Mouse (Mus musculus) A20 (cell line): Measurements from ENCODE around the gene B3gnt8.
A peak's percentile ranks its signal among the peaks of the same experiment; 100 is the strongest.

Experiments
- DNase-seq: peaks from one replicate; pipeline ENCODE4 v3.0.0-alpha.2; 2011; ENCODE audit warnings: low read depth, low spot score

B3gnt8 gene

DNA sequence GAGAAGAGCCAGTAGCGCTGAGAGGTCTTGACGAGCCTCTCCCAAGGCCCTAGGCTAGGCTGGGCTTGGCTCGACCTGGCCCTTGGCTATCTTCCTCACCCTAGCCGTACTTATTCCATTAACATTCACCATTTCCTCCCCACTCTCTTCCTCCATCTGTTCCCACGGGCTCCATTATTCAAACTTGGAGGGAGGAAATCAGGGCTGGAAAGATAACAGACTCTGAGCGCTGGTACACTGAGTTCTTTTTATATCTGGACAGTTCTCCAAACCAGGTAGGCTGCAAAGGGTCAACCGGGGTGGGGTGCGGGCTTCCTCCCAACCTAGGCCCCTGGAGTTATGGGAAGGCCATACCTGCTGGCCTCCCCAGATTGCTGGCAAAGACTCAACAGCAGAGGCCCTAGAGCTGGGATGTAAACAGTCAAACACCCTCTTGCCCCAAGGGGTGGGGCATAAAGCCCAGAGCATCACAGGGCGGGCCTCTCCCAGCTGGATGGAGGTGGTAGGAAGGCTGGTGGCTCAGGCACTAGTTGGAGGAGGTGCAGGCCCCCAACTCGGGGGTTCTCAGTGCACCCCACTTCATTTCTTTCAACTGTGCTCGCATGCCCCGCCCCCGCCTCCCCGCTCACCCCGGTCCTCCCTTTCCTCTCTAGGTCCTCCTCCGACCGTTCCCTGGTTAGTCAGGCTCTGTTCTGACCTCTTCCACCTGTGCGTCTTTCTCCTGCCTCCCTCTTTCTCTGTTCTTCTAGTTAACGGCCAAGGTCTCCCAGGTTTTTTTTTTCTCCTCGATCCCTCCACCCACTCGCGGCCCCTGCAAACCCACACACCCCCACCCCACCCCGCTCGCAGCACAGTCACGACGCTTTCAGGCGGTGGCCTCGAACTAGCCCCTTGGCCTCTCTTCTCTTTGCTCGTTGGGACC is at the start of gene B3gnt8:
TSS of gene B3gnt8 (plus strand) at position 146 of the 922 bp plus-strand sequence.
- DNase-seq: no peak

DNA sequence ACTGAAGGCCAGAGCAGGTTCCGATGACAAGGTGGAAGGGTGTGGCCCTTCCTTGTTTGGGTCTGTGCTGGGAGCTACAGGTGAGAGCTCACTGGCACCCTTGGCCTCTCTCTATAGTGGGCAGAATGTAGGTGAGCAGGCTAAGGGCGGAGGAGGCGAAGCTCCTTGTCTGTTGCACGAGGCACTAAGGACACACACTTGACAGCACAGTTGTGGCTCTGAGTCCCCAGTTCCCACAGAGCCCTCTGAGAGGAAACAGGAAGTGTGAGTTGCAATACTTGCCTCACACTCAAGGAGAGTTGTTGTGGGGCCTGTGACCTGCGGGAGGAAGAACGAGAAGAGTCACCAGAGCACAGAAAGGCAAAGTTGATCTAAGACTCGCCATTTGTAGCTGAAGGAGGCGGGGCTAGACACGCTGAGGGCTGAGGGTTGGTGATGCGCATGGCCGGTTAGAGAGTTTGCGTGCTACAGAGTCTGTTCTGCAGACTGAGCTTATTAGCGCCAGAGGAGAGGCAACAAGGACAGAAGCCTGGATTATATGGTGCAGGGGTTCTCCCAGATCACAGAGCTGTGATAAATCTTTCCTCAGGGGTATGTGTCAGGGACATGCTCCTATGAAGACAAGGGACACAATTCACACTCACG is 49.5 kb upstream of the B3gnt8 start:
- peak; percentile 74 for DNase-seq

GRCm38 (mm10) chr7:25579441-25579840 is 47.0 kb upstream of the B3gnt8 start:
- DNase-seq: no peak

DNA sequence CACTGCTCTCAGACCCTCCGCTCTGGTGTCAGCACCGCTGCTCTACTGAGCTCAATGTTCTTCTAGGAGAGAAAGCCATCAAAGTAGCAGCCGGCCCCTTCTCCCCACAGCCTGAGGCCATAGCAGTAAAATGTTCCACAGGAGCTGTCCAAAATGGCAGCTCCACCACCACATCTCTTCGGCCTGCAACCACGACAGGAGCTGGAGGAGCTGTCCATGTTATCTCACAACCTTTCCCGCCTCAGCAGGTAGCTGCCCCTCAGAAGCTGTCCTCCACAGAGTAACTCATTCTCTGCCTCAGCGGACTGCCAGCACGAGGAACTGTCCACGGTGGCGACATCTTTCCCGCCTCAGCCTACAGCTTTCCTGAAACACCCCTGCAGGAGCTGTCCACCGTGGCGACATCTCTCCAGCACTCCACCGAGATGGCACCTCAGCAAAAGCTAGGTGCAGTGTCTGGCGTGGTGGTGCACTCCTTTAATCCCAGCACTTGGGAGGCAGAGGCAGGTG is 44.1 kb upstream of the B3gnt8 start:
- DNase-seq: no peak

DNA sequence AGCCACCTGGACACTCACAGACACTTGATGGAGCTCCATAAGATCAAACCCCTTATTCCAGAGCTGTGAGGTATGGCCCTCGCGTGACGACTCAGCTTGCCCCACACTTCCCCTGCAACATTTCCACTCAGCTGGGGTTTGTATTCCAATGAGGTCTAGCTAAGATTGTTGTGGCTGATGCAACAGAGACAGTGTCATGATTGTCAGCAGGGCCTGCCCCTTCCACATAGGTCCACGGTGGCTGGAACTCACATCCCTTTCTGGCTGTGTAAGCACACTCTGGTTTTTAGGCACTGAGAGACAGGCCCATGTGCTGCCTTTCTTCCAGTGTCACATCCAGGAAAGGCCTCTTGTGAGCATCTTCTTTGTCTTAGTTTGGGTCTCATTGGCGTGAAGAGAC is 41.8 kb upstream of the B3gnt8 start:
- no peak for DNase-seq

- peak; percentile 62 for DNase-seq
Observed at GRCm38 (mm10) chr7:25585351-25586204, 40.9 kb upstream of the B3gnt8 start.

GRCm38 (mm10) chr7:25591226-25591625 is 35.2 kb upstream of the B3gnt8 start:
- no peak for DNase-seq

GRCm38 (mm10) chr7:25593859-25594258 is 32.6 kb upstream of the B3gnt8 start:
- no peak for DNase-seq

GRCm38 (mm10) chr7:25599663-25600062 is 26.8 kb upstream of the B3gnt8 start:
- peak; percentile 75 for DNase-seq

DNA sequence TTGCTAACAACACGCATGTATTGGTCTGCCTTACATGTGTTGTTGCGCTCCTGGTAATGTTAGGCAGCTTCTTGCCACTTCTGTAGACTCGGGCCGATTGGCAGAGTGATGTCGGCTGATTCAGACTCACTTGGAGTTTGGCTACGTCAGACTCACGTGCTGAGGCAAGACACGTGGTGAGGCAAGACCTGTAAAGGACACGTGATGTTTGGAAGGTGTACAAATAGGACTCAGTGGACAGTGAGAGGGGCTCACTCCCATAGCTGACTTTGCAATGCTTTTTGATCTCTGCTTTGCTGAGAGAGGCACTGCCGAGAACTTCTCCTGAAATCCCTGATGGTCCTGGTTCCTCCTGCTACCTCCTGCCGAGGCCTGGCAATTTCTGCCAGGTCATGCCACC is 25.8 kb upstream of the B3gnt8 start:
- no peak for DNase-seq

GRCm38 (mm10) chr7:25601346-25601745 is 25.1 kb upstream of the B3gnt8 start:
- DNase-seq: no peak

DNA sequence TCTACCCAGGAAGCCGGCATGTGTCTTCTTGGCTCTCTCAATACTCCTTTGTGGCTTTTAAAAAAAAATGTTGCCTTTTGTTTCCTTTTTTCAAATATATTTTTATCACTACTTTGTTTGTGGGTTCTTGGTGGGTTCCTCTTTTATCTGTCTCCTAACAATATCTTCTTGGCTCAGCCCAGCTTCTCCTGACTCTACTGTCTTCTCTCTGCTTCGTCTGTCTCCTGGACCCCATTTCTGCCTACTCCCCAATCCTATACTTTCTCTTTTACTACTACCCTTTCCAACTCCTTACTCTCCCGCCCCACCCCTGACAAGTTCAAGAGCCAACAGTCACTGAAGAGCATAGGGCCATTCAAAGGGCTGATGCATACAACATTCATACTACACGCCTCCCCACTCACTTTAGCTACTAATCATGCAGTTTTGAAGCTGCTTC is 19.8 kb upstream of the B3gnt8 start:
- DNase-seq: peak; percentile 57

GRCm38 (mm10) chr7:25607196-25607595 is 19.3 kb upstream of the B3gnt8 start:
- DNase-seq: no peak

DNA sequence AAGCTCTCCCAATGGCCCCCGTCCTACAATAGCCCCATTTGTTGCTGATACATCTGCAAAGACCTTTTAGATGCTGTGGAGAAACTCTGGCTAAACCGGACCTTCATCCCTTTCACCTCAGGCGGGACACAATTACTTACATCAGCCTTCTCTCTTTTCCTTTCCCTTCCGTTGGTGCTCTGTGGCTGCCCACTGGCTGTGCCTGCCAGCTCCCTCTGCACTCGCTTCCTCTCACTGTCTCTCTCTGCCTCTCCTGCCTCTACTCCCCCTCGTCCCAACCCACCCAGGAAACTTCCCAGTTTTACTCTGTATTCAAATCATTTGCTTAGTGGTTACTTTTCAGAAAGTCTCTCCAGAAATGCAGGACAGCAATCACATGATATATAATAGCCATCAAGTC is 16.4 kb upstream of the B3gnt8 start:
- DNase-seq: no peak

GRCm38 (mm10) chr7:25611501-25611900 is 15.0 kb upstream of the B3gnt8 start:
- DNase-seq: no peak

- DNase-seq: no peak
Observed at GRCm38 (mm10) chr7:25614086-25614485, 12.4 kb upstream of the B3gnt8 start.

DNA sequence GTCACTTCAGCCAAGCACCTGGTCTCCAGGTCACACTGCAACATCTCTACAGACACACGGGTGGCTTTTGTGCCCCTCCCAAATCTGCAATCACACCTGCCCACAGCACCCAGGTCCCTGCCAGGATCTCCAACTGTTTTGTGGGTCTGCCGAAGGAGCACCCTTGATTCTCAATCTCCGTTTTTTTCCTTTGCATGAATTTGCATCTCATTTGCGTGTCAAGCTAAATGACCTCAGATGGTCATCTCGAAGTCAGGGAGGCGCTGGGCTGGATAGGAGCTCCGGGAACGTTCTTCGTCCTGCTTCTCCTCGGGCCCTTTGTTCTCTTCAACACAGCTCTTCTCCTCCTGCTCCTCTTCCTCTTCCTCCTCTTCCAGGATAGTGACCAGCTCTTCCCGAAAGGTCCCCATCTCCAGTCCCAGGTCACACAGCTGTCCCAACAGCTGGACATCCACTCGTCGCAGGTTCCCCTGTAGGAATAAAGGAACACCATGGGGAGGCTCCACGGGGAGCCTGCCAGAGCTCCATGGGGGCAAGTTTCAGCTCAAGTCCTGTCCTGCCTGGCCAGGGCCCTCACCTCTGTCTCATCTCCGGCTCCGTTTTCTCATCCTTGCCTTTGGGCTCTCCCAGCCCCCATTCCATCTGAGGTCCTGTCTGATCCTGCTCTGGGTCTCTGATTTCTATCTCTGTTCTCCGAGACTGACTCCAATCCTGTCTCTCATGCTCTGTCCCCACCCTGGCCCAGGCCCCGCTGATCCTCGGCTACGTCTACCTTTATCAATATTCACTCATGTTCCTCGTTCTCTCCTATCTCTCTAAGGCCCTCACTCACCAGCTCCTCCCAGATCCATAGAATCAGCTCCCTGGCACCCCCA is 11.4 kb upstream of the B3gnt8 start:
- no peak for DNase-seq

GRCm38 (mm10) chr7:25615706-25616011 is 10.8 kb upstream of the B3gnt8 start, which contains the start of gene Erich4:
Gene Erich4, minus strand, starts transcription at chr7:25615892.
- DNase-seq: no peak

DNA sequence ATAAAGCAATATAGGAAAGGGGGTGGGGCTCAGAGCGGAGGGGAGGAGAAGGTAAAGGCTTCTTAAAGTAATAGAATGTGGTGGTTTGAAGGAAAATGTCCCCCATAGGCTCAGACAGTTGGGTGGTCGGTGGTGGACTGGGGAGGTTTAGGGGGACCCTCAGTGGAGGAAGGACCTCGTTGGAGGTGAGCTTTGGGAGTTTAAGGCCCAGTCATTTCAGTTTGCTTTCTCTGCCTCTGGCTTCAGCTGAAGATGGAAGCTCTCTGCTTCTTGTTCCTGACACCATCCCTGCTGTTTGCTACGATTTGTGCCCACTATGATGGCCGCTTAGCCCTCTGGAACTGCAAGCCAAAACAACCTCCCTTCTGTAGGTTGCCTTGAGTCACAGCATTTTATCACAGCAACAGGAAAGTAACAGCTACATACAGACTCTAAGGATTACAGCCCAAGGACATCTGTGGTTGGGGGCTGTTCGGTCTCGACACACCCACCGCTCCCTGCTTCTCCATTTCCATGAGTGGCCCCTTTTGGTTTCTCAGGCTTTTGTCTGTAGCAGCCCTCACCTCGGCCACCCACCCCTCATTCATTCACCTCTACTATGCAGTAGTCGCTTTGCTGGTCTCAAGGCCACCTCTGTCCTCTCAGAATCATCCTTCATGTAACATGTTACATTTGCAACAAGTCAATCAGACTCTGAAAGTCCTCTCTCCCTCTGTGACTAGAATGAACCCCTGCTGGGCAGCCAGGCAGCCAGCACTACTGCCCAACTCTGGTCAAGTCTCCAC is 8.9 kb upstream of the B3gnt8 start:
- no peak for DNase-seq
